Mouse (Mus musculus): Measurements from ENCODE around the gene Prss30. TPM values are rescaled to one million over a fixed set of nuclear protein-coding genes. Genes with fewer than 3 reads are reported as not detected.

Gene Prss30
- total and polyA plus RNA-seq, 3 experiments = not detected

- H3K9ac ChIP-seq (ENCODE audit: control insufficient read depth, low read depth, low read length, poor library complexity, severe bottlenecking) = peak overlapping the region; percentile 74
- peak overlapping the region; percentile 83 for H3K27ac ChIP-seq (ENCODE audit: control insufficient read depth, low read depth, low read length)
- H3K36me3 ChIP-seq (ENCODE audit: control insufficient read depth in 1 of 2, insufficient read depth in 2 of 2, low read length in 2 of 2) = peaks cover 0 to 2% of the 10 kb centered on the region in 2 experiments; a peak in 1 of 4 replicates
- TF ChIP-seq MAX (IDR thresholded peaks at IDR 0.05; ENCODE audit: low read length) (peak; percentile 87), ELF1 (IDR thresholded peaks at IDR 0.05; ENCODE audit: low read depth, low read length) (peak; percentile 46; the same call in 1 of the 2 replicates), CHD1 (IDR thresholded peaks at IDR 0.05; ENCODE audit: low read depth, low read length) (no peak), ZKSCAN1 (IDR thresholded peaks at IDR 0.05; ENCODE audit: low read depth, low read length) (no peak), POLR2AphosphoS5 (IDR thresholded peaks at IDR 0.05; ENCODE audit: borderline replicate concordance, low read depth, low read length) (no peak), HCFC1 (IDR thresholded peaks at IDR 0.05; ENCODE audit: low read depth, low read length) (peak; percentile 35; the same call in 1 of the 2 replicates), GATA1 (IDR thresholded peaks at IDR 0.05; ENCODE audit: low read depth, low read length) (no peak), E2F4 (IDR thresholded peaks at IDR 0.05; ENCODE audit: borderline replicate concordance, low read depth, low read length) (peak; percentile 93; the same call in 1 of the 2 replicates), ZMIZ1 (IDR thresholded peaks at IDR 0.05; ENCODE audit: low read depth, low read length) (peak; percentile 83), TBP (IDR thresholded peaks at IDR 0.05; ENCODE audit: low read depth, low read length) (peak; percentile 66), GABPA (IDR thresholded peaks at IDR 0.05; ENCODE audit: low read depth, low read length) (no peak), POLR2AphosphoS2 (IDR thresholded peaks at IDR 0.05; ENCODE audit: low read length) (peak; percentile 63; the same call in 1 of the 2 replicates), NELFE (IDR thresholded peaks at IDR 0.05; ENCODE audit: low read depth, low read length) (peak; percentile 33; the same call in 1 of the 2 replicates), POLR2A (IDR thresholded peaks at IDR 0.05; ENCODE audit: control insufficient read depth in 1 of 2, insufficient read depth in 1 of 2, low read depth in 1 of 2, low read length in 2 of 2, poor library complexity in 1 of 2) (peak in 1 of 2 experiments; percentile 76; a peak in 2 of 4 replicates), CTCF (IDR thresholded peaks at IDR 0.05 in 2 of 3, conservative IDR thresholded peaks at IDR 0.05 in 1 of 3; ENCODE audit: control insufficient read depth in 1 of 3, insufficient read depth in 1 of 3, low read depth in 2 of 3, low read length in 3 of 3, poor library complexity in 1 of 3, severe bottlenecking in 1 of 3) (no peak), SIN3A (IDR thresholded peaks at IDR 0.05; ENCODE audit: low read length) (peak; percentile 42), RAD21 (IDR thresholded peaks at IDR 0.05; ENCODE audit: low read depth, low read length) (no peak), NRF1 (IDR thresholded peaks at IDR 0.05; ENCODE audit: insufficient read depth, low read depth, low read length, poor library complexity, severe bottlenecking) (peak; percentile 92), MXI1 (IDR thresholded peaks at IDR 0.05; ENCODE audit: low read depth, low read length) (peak; percentile 41; the same call in 1 of the 2 replicates), MAZ (IDR thresholded peaks at IDR 0.05; ENCODE audit: low read depth, low read length) (peak; percentile 72; the same call in 1 of the 2 replicates)
- H3K79me2 ChIP-seq (ENCODE audit: control insufficient read depth, insufficient read depth, low read length, poor library complexity) = no peaks in the 10 kb centered on the region; the same call in 1 of the 2 replicates
- peaks cover 0 to 2% of the 10 kb centered on the region in 2 experiments; a peak in 2 of 4 replicates for H3K27me3 ChIP-seq (ENCODE audit: control insufficient read depth in 1 of 2, insufficient read depth in 2 of 2, low read length in 2 of 2)
- peak overlapping the region; percentile 70 to 97 for H3K4me3 ChIP-seq (ENCODE audit: control insufficient read depth in 1 of 2, insufficient read depth in 1 of 2, low read depth in 2 of 2, low read length in 2 of 2)
- peak; percentile 96 for DNase-seq (ENCODE audit: low read depth, low spot score)
- H3K9me3 ChIP-seq (replicated peaks; ENCODE audit: insufficient read depth, low read length) = no peaks in the 10 kb centered on the region
- peaks cover 2 to 6% of the 10 kb centered on the region in 2 experiments for H3K4me1 ChIP-seq (ENCODE audit: control insufficient read depth in 1 of 2, insufficient read depth in 2 of 2, low read length in 2 of 2)
These were observed 55.8 kb downstream of the Prss30 start for GRCm38 (mm10) chr17:23924531-23925007.

Other genes with a start within 250 kb of the Prss30 start
- gene Paqr4, start 239.7 kb downstream of the Prss30 start, total RNA-seq (2012; rRNA removed) = 5.2 and 6.5 TPM in 2 replicates
- 10 to 100 TPM in 1 of 2 experiments, not detected in 1; 10.7 TPM for gene Paqr4, start 239.7 kb downstream of the Prss30 start, polyA plus RNA-seq (2012; ENCODE audit: insufficient read depth in 1 of 2, insufficient read length in 2 of 2, low read depth in 1 of 2, low replicate concordance in 2 of 2, missing spikeins in 1 of 2)
- gene Kremen2, start 234.7 kb downstream of the Prss30 start, total RNA-seq (2012; rRNA removed) = 0.10 TPM in 1 of 2 replicates, not detected in the other
- gene Kremen2, start 234.7 kb downstream of the Prss30 start, polyA plus RNA-seq (2012; ENCODE audit: insufficient read depth in 1 of 2, insufficient read length in 2 of 2, low read depth in 1 of 2, low replicate concordance in 2 of 2, missing spikeins in 1 of 2) = under 1 TPM in 1 of 2 experiments, not detected in 1; 0.11 TPM
- 14.8 and 15.3 TPM in 2 replicates for gene Flywch1, start 209.0 kb downstream of the Prss30 start, total RNA-seq (2012; rRNA removed)
- gene Flywch1, start 209.0 kb downstream of the Prss30 start, polyA plus RNA-seq (2012; ENCODE audit: insufficient read depth in 1 of 2, insufficient read length in 2 of 2, low read depth in 1 of 2, low replicate concordance in 2 of 2, missing spikeins in 1 of 2) = 10 to 100 TPM in 1 of 2 experiments, not detected in 1; 29.7 TPM
- gene Flywch2, start 194.5 kb downstream of the Prss30 start, total RNA-seq (2012; rRNA removed) = 0.62 and 0.69 TPM in 2 replicates
- gene Flywch2, start 194.5 kb downstream of the Prss30 start, polyA plus RNA-seq (2012; ENCODE audit: insufficient read depth in 1 of 2, insufficient read length in 2 of 2, low read depth in 1 of 2, low replicate concordance in 2 of 2, missing spikeins in 1 of 2) = 1 to 10 TPM in 1 of 2 experiments, not detected in 1; 6.2 TPM
- gene Srrm2, start 190.0 kb downstream of the Prss30 start, total RNA-seq (2012; rRNA removed) = 56.2 and 68.9 TPM in 2 replicates
- 100 to 1,000 TPM; 505 to 988 TPM for gene Srrm2, start 190.0 kb downstream of the Prss30 start, polyA plus RNA-seq (2012; ENCODE audit: insufficient read depth in 1 of 2, insufficient read length in 2 of 2, low read depth in 1 of 2, low replicate concordance in 2 of 2, missing spikeins in 1 of 2)
- 453 and 486 TPM in 2 replicates for gene Elob, start 151.4 kb downstream of the Prss30 start, total RNA-seq (2012; rRNA removed)
- gene Elob, start 151.4 kb downstream of the Prss30 start, polyA plus RNA-seq (2012; ENCODE audit: insufficient read depth in 1 of 2, insufficient read length in 2 of 2, low read depth in 1 of 2, low replicate concordance in 2 of 2, missing spikeins in 1 of 2) = 100 to 1,000 TPM in 1 of 2 experiments, not detected in 1; 609 TPM
- gene Prss33, start 144.5 kb downstream of the Prss30 start, total RNA-seq (2012; rRNA removed) = 0.08 and 0.42 TPM in 2 replicates
- gene Prss33, start 144.5 kb downstream of the Prss30 start, polyA plus RNA-seq (2012; ENCODE audit: insufficient read depth in 1 of 2, insufficient read length in 2 of 2, low read depth in 1 of 2, low replicate concordance in 2 of 2, missing spikeins in 1 of 2) = 1 to 10 TPM in 1 of 2 experiments, not detected in 1; 1.0 TPM
- not detected in 2 replicates for gene Prss32, start 136.7 kb downstream of the Prss30 start, total RNA-seq (2012; rRNA removed)
- under 1 TPM in 1 of 2 experiments, not detected in 1; 0.71 TPM for gene Prss32, start 136.7 kb downstream of the Prss30 start, polyA plus RNA-seq (2012; ENCODE audit: insufficient read depth in 1 of 2, insufficient read length in 2 of 2, low read depth in 1 of 2, low replicate concordance in 2 of 2, missing spikeins in 1 of 2)
- 2.6 and 3.4 TPM in 2 replicates for gene Prss41, start 136.4 kb downstream of the Prss30 start, total RNA-seq (2012; rRNA removed)
- gene Prss41, start 136.4 kb downstream of the Prss30 start, polyA plus RNA-seq (2012; ENCODE audit: insufficient read depth in 1 of 2, insufficient read length in 2 of 2, low read depth in 1 of 2, low replicate concordance in 2 of 2, missing spikeins in 1 of 2) = 10 to 100 TPM in 1 of 2 experiments, not detected in 1; 12.8 TPM
- not detected in 2 replicates for gene Prss21, start 112.5 kb downstream of the Prss30 start, total RNA-seq (2012; rRNA removed)
- gene Prss21, start 112.5 kb downstream of the Prss30 start, polyA plus RNA-seq (2012; ENCODE audit: insufficient read depth in 1 of 2, insufficient read length in 2 of 2, low read depth in 1 of 2, low replicate concordance in 2 of 2, missing spikeins in 1 of 2) = not detected
- gene Dcpp1, start 99.7 kb downstream of the Prss30 start, total RNA-seq (2012; rRNA removed) = not detected in 2 replicates
- gene Dcpp1, start 99.7 kb downstream of the Prss30 start, polyA plus RNA-seq (2012; ENCODE audit: insufficient read depth in 1 of 2, insufficient read length in 2 of 2, low read depth in 1 of 2, low replicate concordance in 2 of 2, missing spikeins in 1 of 2) = not detected
- gene Dcpp2, start 99.7 kb downstream of the Prss30 start, total RNA-seq (2012; rRNA removed) = not detected in 2 replicates
- not detected for gene Dcpp2, start 99.7 kb downstream of the Prss30 start, polyA plus RNA-seq (2012; ENCODE audit: insufficient read depth in 1 of 2, insufficient read length in 2 of 2, low read depth in 1 of 2, low replicate concordance in 2 of 2, missing spikeins in 1 of 2)
- gene Dcpp3, start 63.1 kb downstream of the Prss30 start, total RNA-seq (2012; rRNA removed) = not detected in 2 replicates
- gene Dcpp3, start 63.1 kb downstream of the Prss30 start, polyA plus RNA-seq (2012; ENCODE audit: insufficient read depth in 1 of 2, insufficient read length in 2 of 2, low read depth in 1 of 2, low replicate concordance in 2 of 2, missing spikeins in 1 of 2) = not detected
- not detected in 2 replicates for gene Sbp, start 38.9 kb downstream of the Prss30 start, total RNA-seq (2012; rRNA removed)
- gene Sbp, start 38.9 kb downstream of the Prss30 start, polyA plus RNA-seq (2012; ENCODE audit: insufficient read depth in 1 of 2, insufficient read length in 2 of 2, low read depth in 1 of 2, low replicate concordance in 2 of 2, missing spikeins in 1 of 2) = not detected
- gene Sbpl, start 25.3 kb downstream of the Prss30 start, total RNA-seq (2012; rRNA removed) = not detected in 2 replicates
- not detected for gene Sbpl, start 25.3 kb downstream of the Prss30 start, polyA plus RNA-seq (2012; ENCODE audit: insufficient read depth in 1 of 2, insufficient read length in 2 of 2, low read depth in 1 of 2, low replicate concordance in 2 of 2, missing spikeins in 1 of 2)
- gene Prss22, start 17.5 kb upstream of the Prss30 start, total RNA-seq (2012; rRNA removed) = not detected in 2 replicates
- not detected for gene Prss22, start 17.5 kb upstream of the Prss30 start, polyA plus RNA-seq (2012; ENCODE audit: insufficient read depth in 1 of 2, insufficient read length in 2 of 2, low read depth in 1 of 2, low replicate concordance in 2 of 2, missing spikeins in 1 of 2)
- gene Prss27, start 57.6 kb upstream of the Prss30 start, total RNA-seq (2012; rRNA removed) = not detected in 2 replicates
- gene Prss27, start 57.6 kb upstream of the Prss30 start, polyA plus RNA-seq (2012; ENCODE audit: insufficient read depth in 1 of 2, insufficient read length in 2 of 2, low read depth in 1 of 2, low replicate concordance in 2 of 2, missing spikeins in 1 of 2) = not detected
- 19.3 and 20.2 TPM in 2 replicates for gene Kctd5, start 92.9 kb upstream of the Prss30 start, total RNA-seq (2012; rRNA removed)
- gene Kctd5, start 92.9 kb upstream of the Prss30 start, polyA plus RNA-seq (2012; ENCODE audit: insufficient read depth in 1 of 2, insufficient read length in 2 of 2, low read depth in 1 of 2, low replicate concordance in 2 of 2, missing spikeins in 1 of 2) = 10 to 100 TPM in 1 of 2 experiments, not detected in 1; 33.2 TPM
- 19.0 and 19.3 TPM in 2 replicates for gene Pdpk1, start 170.4 kb upstream of the Prss30 start, total RNA-seq (2012; rRNA removed)
- 10 to 100 TPM; 18.3 to 26.9 TPM for gene Pdpk1, start 170.4 kb upstream of the Prss30 start, polyA plus RNA-seq (2012; ENCODE audit: insufficient read depth in 1 of 2, insufficient read length in 2 of 2, low read depth in 1 of 2, low replicate concordance in 2 of 2, missing spikeins in 1 of 2)
- 11.4 and 15.9 TPM in 2 replicates for gene Amdhd2, start 183.2 kb upstream of the Prss30 start, total RNA-seq (2012; rRNA removed)
- 10 to 100 TPM in 1 of 2 experiments, not detected in 1; 36.1 TPM for gene Amdhd2, start 183.2 kb upstream of the Prss30 start, polyA plus RNA-seq (2012; ENCODE audit: insufficient read depth in 1 of 2, insufficient read length in 2 of 2, low read depth in 1 of 2, low replicate concordance in 2 of 2, missing spikeins in 1 of 2)
- 58.4 and 59.3 TPM in 2 replicates for gene Atp6v0c, start 189.1 kb upstream of the Prss30 start, total RNA-seq (2012; rRNA removed)
- gene Atp6v0c, start 189.1 kb upstream of the Prss30 start, polyA plus RNA-seq (2012; ENCODE audit: insufficient read depth in 1 of 2, insufficient read length in 2 of 2, low read depth in 1 of 2, low replicate concordance in 2 of 2, missing spikeins in 1 of 2) = 100 to 1,000 TPM; 125 to 515 TPM
- 21.8 and 24.3 TPM in 2 replicates for gene Tbc1d24, start 225.0 kb upstream of the Prss30 start, total RNA-seq (2012; rRNA removed)
- gene Tbc1d24, start 225.0 kb upstream of the Prss30 start, polyA plus RNA-seq (2012; ENCODE audit: insufficient read depth in 1 of 2, insufficient read length in 2 of 2, low read depth in 1 of 2, low replicate concordance in 2 of 2, missing spikeins in 1 of 2) = 10 to 100 TPM; 27.3 to 34.2 TPM
- 1.7 and 2.7 TPM in 2 replicates for gene Ntn3, start 229.0 kb upstream of the Prss30 start, total RNA-seq (2012; rRNA removed)
- 1 to 10 TPM in 1 of 2 experiments, not detected in 1; 2.5 TPM for gene Ntn3, start 229.0 kb upstream of the Prss30 start, polyA plus RNA-seq (2012; ENCODE audit: insufficient read depth in 1 of 2, insufficient read length in 2 of 2, low read depth in 1 of 2, low replicate concordance in 2 of 2, missing spikeins in 1 of 2)
- gene Tedc2, start 240.3 kb upstream of the Prss30 start, total RNA-seq (2012; rRNA removed) = 18.5 and 22.6 TPM in 2 replicates
- 10 to 100 TPM in 1 of 2 experiments, not detected in 1; 24.6 TPM for gene Tedc2, start 240.3 kb upstream of the Prss30 start, polyA plus RNA-seq (2012; ENCODE audit: insufficient read depth in 1 of 2, insufficient read length in 2 of 2, low read depth in 1 of 2, low replicate concordance in 2 of 2, missing spikeins in 1 of 2)

All from MEL (cell line).